Mouse (Mus musculus) CH12.LX (cell line): ENCODE data around the gene Per1.

Source experiments
- BHLHE40 ChIP-seq: IDR thresholded peaks from 2 replicates; pipeline ENCODE4 v1.6.1; 2011; ENCODE audit warnings: mild to moderate bottlenecking, low read depth, low read length, improper control_type of control experiment
- CTCF ChIP-seq, 2 experiments: IDR thresholded peaks in 1 of 2; conservative IDR thresholded peaks in 1 of 2; 2 replicates each; pipeline ENCODE4 v1.5.1; 2011 to 2012; ENCODE audit warnings: low read depth in 2 of 2, low read length in 2 of 2, improper control_type of control experiment in 1 of 2, inconsistent platforms in 1 of 2, mild to moderate bottlenecking in 1 of 2, moderate library complexity in 1 of 2
- E2F4 ChIP-seq: IDR thresholded peaks from 2 replicates; pipeline ENCODE4 v1.6.1; 2011; ENCODE audit warnings: low read depth, low read length, improper control_type of control experiment; ENCODE audit not compliant: insufficient replicate concordance
- EP300 ChIP-seq: IDR thresholded peaks from 2 replicates; pipeline ENCODE4 v1.6.1; 2011; ENCODE audit warnings: low read length, improper control_type of control experiment
- IRF4 ChIP-seq: IDR thresholded peaks from 2 replicates; pipeline ENCODE4 v1.6.1; 2014; ENCODE audit warnings: low read depth, mild to moderate bottlenecking, inconsistent platforms, low read length, improper control_type of control experiment
- MAFK ChIP-seq: IDR thresholded peaks from 2 replicates; pipeline ENCODE4 v1.6.1; 2011; ENCODE audit warnings: low read length, improper control_type of control experiment; ENCODE audit not compliant: insufficient replicate concordance
- MAX ChIP-seq: IDR thresholded peaks from 2 replicates; pipeline ENCODE4 v1.6.1; 2011; ENCODE audit warnings: low read length, improper control_type of control experiment
- NELFE ChIP-seq: IDR thresholded peaks from 2 replicates; pipeline ENCODE4 v1.6.1; 2011; ENCODE audit warnings: low read depth, low read length, improper control_type of control experiment
- POLR2A ChIP-seq: IDR thresholded peaks from 2 replicates; pipeline ENCODE4 v1.6.1; 2011; ENCODE audit warnings: low read depth, mild to moderate bottlenecking, improper control_type of control experiment, low read length
- RCOR1 ChIP-seq: conservative IDR thresholded peaks from 2 replicates; pipeline ENCODE4 v1.6.1; 2012; ENCODE audit warnings: low read depth, mild to moderate bottlenecking, inconsistent platforms, low read length, improper control_type of control experiment
- SIN3A ChIP-seq: IDR thresholded peaks from 2 replicates; pipeline ENCODE4 v1.6.1; 2012; ENCODE audit warnings: low read length, improper control_type of control experiment, inconsistent platforms
- ZKSCAN1 ChIP-seq: IDR thresholded peaks from 2 replicates; pipeline ENCODE4 v1.6.1; 2012; ENCODE audit warnings: low read depth, inconsistent platforms, low read length, improper control_type of control experiment, borderline replicate concordance

DNA sequence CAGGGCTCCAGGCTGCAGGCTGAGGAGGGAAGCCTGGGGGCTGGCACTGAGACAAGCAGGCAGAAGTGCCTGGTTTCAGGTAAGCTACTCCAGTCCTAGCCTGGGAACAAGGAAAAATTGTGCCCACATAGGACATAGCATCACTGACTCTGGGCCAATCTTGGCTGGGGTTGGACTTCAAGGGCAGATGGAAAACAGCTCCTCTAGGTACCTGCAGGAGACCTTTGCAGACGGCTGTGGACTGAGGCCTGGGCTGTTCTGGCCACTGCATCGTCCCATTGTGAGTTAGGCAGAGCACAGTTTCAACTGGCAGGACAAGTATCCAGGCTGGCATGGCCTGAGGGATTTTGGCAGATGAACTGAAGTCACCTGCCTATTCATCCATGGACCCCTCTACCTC lies 10.8 kb downstream of the Per1 start:
- TF ChIP-seq E2F4 (no peak), CTCF (conservative IDR thresholded peaks at IDR 0.05 in 1 of 2, IDR thresholded peaks at IDR 0.05 in 1 of 2; ENCODE audit: low read depth in 2 of 2, low read length in 2 of 2) (no peak), MAX (no peak), NELFE (no peak), MAFK (no peak), EP300 (no peak), BHLHE40 (no peak), RCOR1 (no peak), IRF4 (no peak), POLR2A (no peak), ZKSCAN1 (no peak), SIN3A (no peak)
